Mouse (Mus musculus) megakaryocyte, embryonic 14.5 days (primary cell): ENCODE results near the gene Mmd.

Experiments used
- FLI1 ChIP-seq: IDR thresholded peaks from 2 replicates; pipeline ENCODE4 v1.6.1; 2012; ENCODE audit warnings: low read length, inconsistent platforms, mixed read lengths
- GATA1 ChIP-seq: IDR thresholded peaks from 3 replicates; pipeline ENCODE4 v1.6.1; 2012; ENCODE audit warnings: mixed read lengths, low read length, inconsistent platforms, borderline replicate concordance

GRCm38 (mm10) chr11:90243300-90243699 lies 6.0 kb upstream of the Mmd start:
- TF ChIP-seq GATA1 (no peak), FLI1 (no peak)
